Mouse (Mus musculus) liver, postnatal 0 days (tissue): ENCODE measurements around the gene Bnc2.

Experiments used
- CTCF ChIP-seq: sonication (generic); IDR thresholded peaks from 2 replicates; pipeline ENCODE4 v1.5.1; 2016; ENCODE audit warnings: antibody characterized with exemption, low read depth
- EP300 ChIP-seq: IDR thresholded peaks from 2 replicates; pipeline ENCODE4 v1.6.1; 2016; ENCODE audit warnings: antibody characterized with exemption, low read depth, mild to moderate bottlenecking

- no peak for TF ChIP-seq EP300
- TF ChIP-seq CTCF = no peak
Observed at GRCm38 (mm10) chr4:84523211-84523610, 151.9 kb downstream of the Bnc2 start.
